Mouse (Mus musculus) heart, adult 2 months (tissue): ENCODE measurements around the gene Pxylp1.

Experiments used
- CTCF ChIP-seq: fragments of 200-600 bp; IDR thresholded peaks from 2 replicates; pipeline ENCODE4 v1.8.1; 2022; ENCODE audit warnings: antibody characterized with exemption, mild to moderate bottlenecking, moderate library complexity
- EP300 ChIP-seq: fragments of 200-500 bp; IDR thresholded peaks from 2 replicates; pipeline ENCODE4 v1.6.1; 2011; ENCODE audit warnings: low read depth, low read length, control low read depth; ENCODE audit not compliant: insufficient read depth
- POLR2A ChIP-seq: fragments of 200-500 bp; IDR thresholded peaks from 2 replicates; pipeline ENCODE4 v1.6.1; 2011; ENCODE audit warnings: mild to moderate bottlenecking, low read depth, low read length, control low read depth; ENCODE audit not compliant: insufficient read depth

- TF ChIP-seq CTCF (no peak), POLR2A (no peak), EP300 (no peak)
These were observed 33.4 kb downstream of the Pxylp1 start for GRCm38 (mm10) chr9:96859027-96859426.
